Mouse (Mus musculus): ENCODE data around the gene Dpf2. TPM values are rescaled to one million over a fixed set of nuclear protein-coding genes. Genes with fewer than 3 reads are reported as not detected.

The Dpf2 gene
- polyA plus RNA-seq, 1 experiment from 2014 or later, result 88.2 TPM

DNA sequence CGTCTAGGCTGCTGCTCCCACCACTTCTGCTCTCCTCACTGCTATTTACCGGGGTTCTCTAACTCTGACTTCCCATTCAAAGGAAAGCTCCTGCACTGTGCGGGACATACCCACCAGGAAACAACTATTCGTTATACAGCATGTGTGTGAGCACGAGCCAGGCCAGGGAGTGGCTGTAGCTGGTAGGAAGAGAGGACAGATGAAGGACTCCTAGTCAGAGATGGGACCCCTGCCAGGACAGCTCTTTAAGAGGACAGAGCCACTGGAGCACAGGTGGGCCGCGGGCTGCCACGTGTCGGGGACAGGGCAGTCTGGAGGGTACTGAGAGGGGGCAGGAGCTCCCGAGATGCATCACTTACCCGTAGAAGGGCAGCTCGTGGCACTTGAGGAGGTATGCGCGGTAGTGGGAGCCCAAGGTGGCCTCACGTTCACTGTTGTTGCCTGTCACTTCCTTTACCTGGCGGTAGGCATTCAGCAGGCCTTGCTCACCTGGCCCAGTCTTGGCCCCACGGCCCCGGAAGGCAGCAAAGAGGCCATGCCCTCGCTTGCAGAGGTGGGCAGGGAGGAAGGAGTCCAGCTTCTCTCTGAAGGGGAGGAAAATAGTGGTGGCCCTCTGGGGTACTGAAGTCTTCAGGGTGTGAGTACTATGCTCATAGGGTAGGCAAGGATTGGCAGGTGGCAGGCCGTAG is 48.0 kb downstream of the Dpf2 start:
- H3K4me1 ChIP-seq (replicated peaks; ENCODE audit: control insufficient read depth, insufficient read depth, low read length), result no peaks in the 10 kb centered on the region
- H3K4me2 ChIP-seq (replicated peaks), result no peak overlapping the region
- ATAC-seq (ENCODE audit: low FRiP score) (no peak), DNase-seq (ENCODE audit: low spot score) (no peak)
- no peak overlapping the region for H3K9ac ChIP-seq
- no peaks in the 10 kb centered on the region for H3K9me3 ChIP-seq (ENCODE audit: control insufficient read depth, low read length)
- no peaks in the 10 kb centered on the region for H3K27me3 ChIP-seq (ENCODE audit: control insufficient read depth, insufficient read depth, low read length)
- peaks cover 85% of the 10 kb centered on the region for H3K36me3 ChIP-seq (replicated peaks; ENCODE audit: control insufficient read depth, insufficient read depth)
- no peak overlapping the region for H3K4me3 ChIP-seq (replicated peaks; ENCODE audit: low read length)
- no peak overlapping the region for H3K27ac ChIP-seq
- 94% methylated on average over 20 of the region's 20 CpGs for WGBS

DNA sequence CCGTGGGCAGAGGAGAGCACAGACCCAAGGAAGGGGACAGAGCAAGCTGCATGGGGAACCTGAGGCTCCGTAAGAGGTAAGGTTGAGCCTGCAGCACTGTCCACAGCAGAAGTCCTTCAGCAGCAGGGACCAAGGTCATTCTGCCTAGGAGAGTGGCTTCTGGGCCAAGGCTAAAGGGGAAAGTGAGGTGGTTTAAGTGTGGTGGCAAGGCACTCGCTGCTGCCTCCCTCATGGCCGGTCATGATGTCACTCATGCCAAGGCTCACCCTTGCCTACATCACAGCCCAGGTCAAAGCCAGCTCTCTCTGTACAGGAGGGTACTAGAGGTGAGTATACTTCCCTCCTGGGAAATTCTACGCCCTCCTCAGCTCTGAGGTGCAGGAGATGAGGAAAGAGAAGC is 49.0 kb downstream of the Dpf2 start:
- DNase-seq (ENCODE audit: low spot score), result no peak
- no peak overlapping the region for H3K27ac ChIP-seq
- H3K4me1 ChIP-seq (replicated peaks; ENCODE audit: control insufficient read depth, insufficient read depth, low read length), result no peaks in the 10 kb centered on the region
- H3K36me3 ChIP-seq (replicated peaks; ENCODE audit: control insufficient read depth, insufficient read depth), result peaks cover 85% of the 10 kb centered on the region
- no peaks in the 10 kb centered on the region for H3K9me3 ChIP-seq (ENCODE audit: control insufficient read depth, low read length)
- no peaks in the 10 kb centered on the region for H3K27me3 ChIP-seq (ENCODE audit: control insufficient read depth, insufficient read depth, low read length)
- ATAC-seq (ENCODE audit: low FRiP score), result no peak
- no peak overlapping the region for H3K9ac ChIP-seq
- H3K4me2 ChIP-seq (replicated peaks), result no peak overlapping the region
- 97% methylated on average over 5 of the region's 5 CpGs for WGBS
- H3K4me3 ChIP-seq (replicated peaks; ENCODE audit: low read length), result no peak overlapping the region

DNA sequence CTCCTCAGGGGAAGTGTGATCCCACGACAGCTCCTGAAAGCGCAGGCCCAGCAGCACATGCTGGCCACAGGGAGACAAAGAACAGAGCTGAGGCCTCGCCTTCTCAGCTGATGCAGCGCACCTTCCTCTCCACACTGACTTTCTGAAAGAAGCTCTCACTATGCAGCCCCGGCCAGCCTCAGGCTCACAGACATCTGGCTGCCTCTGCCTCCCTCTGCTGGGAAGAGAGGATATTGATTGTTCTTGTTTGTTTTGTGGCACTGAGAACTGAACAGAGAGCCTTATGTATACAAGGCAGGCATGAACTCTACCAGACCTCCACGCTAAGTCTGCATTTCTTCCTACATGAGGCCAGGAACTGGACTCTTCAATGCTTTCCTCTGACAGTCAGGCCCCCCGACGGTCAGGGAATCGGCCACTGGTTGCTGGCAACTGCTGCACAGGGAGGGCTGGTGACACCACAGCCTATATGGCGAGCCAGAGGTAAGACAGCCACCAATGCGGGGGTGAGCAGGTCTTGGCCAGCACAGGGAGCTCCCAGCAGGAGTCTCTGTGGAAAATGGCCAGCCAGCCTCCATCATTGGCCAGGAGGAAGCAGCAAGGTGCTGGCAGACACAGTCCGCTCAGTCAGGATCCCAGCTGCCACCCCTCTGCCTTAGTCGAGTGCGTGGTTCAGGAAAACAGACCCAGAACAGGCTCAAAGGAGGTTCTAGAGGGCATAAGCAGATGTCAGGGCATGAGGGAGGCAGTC is 50.3 kb downstream of the Dpf2 start:
- 96% methylated on average over 14 of the region's 14 CpGs for WGBS
- no peak for DNase-seq (ENCODE audit: low spot score)
- Histone ChIP-seq H3K36me3 (replicated peaks; ENCODE audit: control insufficient read depth, insufficient read depth) (peaks cover 82% of the 10 kb centered on the region), H3K9me3 (ENCODE audit: control insufficient read depth, low read length) (no peaks in the 10 kb centered on the region), H3K27ac (no peak overlapping the region), H3K9ac (no peak overlapping the region), H3K4me3 (replicated peaks; ENCODE audit: low read length) (no peak overlapping the region), H3K4me2 (replicated peaks) (no peak overlapping the region), H3K27me3 (ENCODE audit: control insufficient read depth, insufficient read depth, low read length) (no peaks in the 10 kb centered on the region), H3K4me1 (replicated peaks; ENCODE audit: control insufficient read depth, insufficient read depth, low read length) (no peaks in the 10 kb centered on the region)
- ATAC-seq (ENCODE audit: low FRiP score), result no peak

DNA sequence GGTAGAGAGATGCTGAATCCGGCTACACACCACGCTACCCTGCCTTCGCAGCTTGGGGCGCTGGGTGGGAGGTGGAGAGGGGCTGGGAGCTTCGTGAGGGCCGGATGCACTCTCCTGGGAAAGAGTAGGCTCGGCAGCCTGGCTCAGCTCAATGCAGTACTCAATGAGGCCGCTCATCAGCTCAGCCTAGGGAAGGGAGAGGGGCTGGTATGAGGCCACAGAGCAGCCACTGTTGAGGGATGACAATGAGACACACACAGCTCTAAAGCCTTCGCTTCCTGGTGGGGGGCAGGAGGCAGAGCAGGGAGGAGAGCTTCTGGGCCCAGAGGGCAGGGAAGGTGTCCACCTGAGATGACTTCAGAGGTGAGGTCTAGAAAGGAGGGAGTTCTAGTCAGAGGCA is 56.2 kb downstream of the Dpf2 start:
- H3K9me3 ChIP-seq (ENCODE audit: control insufficient read depth, low read length), result no peaks in the 10 kb centered on the region
- H3K4me3 ChIP-seq (replicated peaks; ENCODE audit: low read length), result no peak overlapping the region
- peaks cover 62% of the 10 kb centered on the region for H3K36me3 ChIP-seq (replicated peaks; ENCODE audit: control insufficient read depth, insufficient read depth)
- 81% methylated on average over 9 of the region's 9 CpGs for WGBS
- H3K27ac ChIP-seq, result no peak overlapping the region
- H3K27me3 ChIP-seq (ENCODE audit: control insufficient read depth, insufficient read depth, low read length), result no peaks in the 10 kb centered on the region
- DNase-seq (ENCODE audit: low spot score) (no peak), ATAC-seq (ENCODE audit: low FRiP score) (no peak)
- no peak overlapping the region for H3K9ac ChIP-seq
- no peaks in the 10 kb centered on the region for H3K4me1 ChIP-seq (replicated peaks; ENCODE audit: control insufficient read depth, insufficient read depth, low read length)
- no peak overlapping the region for H3K4me2 ChIP-seq (replicated peaks)

DNA sequence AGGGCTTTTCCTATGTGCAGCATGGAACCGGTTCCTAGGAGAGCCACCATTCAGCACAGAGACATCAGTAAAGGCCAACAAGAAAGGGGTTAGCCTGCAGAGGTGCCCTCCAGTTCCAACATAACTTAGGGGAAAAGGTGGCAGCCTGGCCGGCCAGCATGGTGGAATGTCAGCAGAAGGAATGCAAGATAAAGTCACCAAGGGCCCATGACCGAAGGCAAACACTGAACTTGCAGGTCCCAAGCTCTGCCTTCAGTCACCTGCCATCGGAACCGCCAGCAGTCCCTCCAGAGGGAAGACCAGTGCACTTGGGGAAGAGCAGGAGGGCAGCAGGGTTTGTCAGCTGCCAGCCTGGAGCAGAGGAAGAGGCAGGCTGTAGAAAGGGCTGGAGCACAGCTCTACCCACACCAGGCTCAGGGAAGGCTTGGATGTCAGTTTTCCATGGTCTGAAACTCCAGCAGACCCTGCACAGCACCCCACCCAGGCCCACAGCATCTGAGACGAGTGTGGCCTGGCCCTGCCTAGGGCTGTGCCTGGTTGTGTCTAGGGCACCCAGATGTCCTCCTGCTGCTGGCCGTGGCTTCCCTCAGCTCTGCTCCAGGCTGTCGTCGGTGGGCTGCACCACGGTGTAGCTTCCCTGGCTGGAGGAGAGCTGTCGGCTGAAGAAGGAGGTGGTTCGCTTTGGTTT is 60.6 kb downstream of the Dpf2 start:
- Histone ChIP-seq H3K27ac (no peak overlapping the region), H3K9me3 (ENCODE audit: control insufficient read depth, low read length) (no peaks in the 10 kb centered on the region)
- WGBS, result 88% methylated on average over 12 of the region's 12 CpGs

DNA sequence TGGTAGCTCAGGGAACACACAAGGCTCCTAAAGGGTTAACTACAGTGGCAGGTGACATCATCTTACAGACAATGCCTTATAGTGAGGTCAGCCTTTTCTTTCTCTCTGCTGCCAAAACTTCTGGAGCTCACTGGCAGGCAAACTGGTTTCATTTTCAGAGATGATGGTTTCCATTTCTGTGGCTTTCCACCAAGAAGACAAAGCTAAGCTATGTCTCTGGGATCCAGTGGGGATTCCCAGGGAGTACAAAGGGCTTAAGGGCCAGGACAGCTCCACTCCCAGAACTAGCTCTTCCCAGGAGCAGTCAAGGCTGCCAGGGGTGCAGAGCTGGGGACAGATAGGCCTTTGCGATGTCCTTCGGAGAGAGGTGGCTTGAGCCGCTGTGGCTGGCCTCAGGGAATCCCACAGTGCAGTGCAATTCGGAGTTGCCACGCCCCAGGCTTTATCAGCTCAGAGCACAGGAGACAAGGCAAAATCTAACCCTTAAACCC is 61.3 kb downstream of the Dpf2 start:
- no peak for ATAC-seq (ENCODE audit: low FRiP score)
- Histone ChIP-seq H3K9ac (peak overlapping the region; percentile 21; the same call in 1 of the 2 replicates), H3K4me2 (replicated peaks) (no peak overlapping the region), H3K4me1 (replicated peaks; ENCODE audit: control insufficient read depth, insufficient read depth, low read length) (peaks cover 28% of the 10 kb centered on the region), H3K27ac (no peak overlapping the region), H3K36me3 (replicated peaks; ENCODE audit: control insufficient read depth, insufficient read depth) (peaks cover 28% of the 10 kb centered on the region), H3K27me3 (ENCODE audit: control insufficient read depth, insufficient read depth, low read length) (no peaks in the 10 kb centered on the region), H3K4me3 (replicated peaks; ENCODE audit: low read length) (no peak overlapping the region), H3K9me3 (ENCODE audit: control insufficient read depth, low read length) (no peaks in the 10 kb centered on the region)
- no peak for DNase-seq (ENCODE audit: low spot score)
- 78% methylated on average over 5 of the region's 5 CpGs for WGBS

More for the DNA sequence above, 60.6 kb downstream of the Dpf2 start:
- Histone ChIP-seq H3K9ac (0 out of 2 replicates have a peak overlapping the region, but pooled peaks have one; percentile 21), H3K4me3 (replicated peaks; ENCODE audit: low read length) (no peak overlapping the region), H3K36me3 (replicated peaks; ENCODE audit: control insufficient read depth, insufficient read depth) (peaks cover 32% of the 10 kb centered on the region), H3K27me3 (ENCODE audit: control insufficient read depth, insufficient read depth, low read length) (no peaks in the 10 kb centered on the region), H3K4me1 (replicated peaks; ENCODE audit: control insufficient read depth, insufficient read depth, low read length) (peaks cover 22% of the 10 kb centered on the region), H3K4me2 (replicated peaks) (no peak overlapping the region)
- no peak for DNase-seq (ENCODE audit: low spot score)
- no peak for ATAC-seq (ENCODE audit: low FRiP score)

DNA sequence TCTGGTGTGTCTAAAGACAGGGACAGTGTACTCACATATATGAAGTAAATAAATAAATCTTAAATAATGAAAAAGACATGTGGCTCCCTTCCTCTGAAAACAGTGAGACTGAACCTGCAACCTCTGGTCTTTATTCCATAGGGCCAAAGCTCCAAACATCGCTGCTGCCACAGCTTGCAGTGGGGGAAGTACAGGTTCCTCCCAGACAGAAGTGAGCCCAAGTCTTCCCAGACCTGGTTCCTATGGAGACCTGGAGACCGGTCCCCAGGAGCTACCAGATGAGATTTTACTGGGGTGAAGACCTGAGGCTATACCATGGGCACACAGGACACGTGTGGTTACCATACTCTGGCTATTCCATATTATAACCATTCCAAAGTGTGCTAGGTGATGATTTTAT is 62.0 kb downstream of the Dpf2 start:
- WGBS, result 87% methylated on average over 3 of the region's 3 CpGs
- H3K4me1 ChIP-seq (replicated peaks; ENCODE audit: control insufficient read depth, insufficient read depth, low read length), result peaks cover 35% of the 10 kb centered on the region
- no peaks in the 10 kb centered on the region for H3K27me3 ChIP-seq (ENCODE audit: control insufficient read depth, insufficient read depth, low read length)
- no peak overlapping the region for H3K4me2 ChIP-seq (replicated peaks)
- no peaks in the 10 kb centered on the region for H3K9me3 ChIP-seq (ENCODE audit: control insufficient read depth, low read length)
- ATAC-seq (ENCODE audit: low FRiP score), result no peak
- no peak overlapping the region for H3K27ac ChIP-seq
- no peak for DNase-seq (ENCODE audit: low spot score)
- no peak overlapping the region for H3K9ac ChIP-seq
- peaks cover 21% of the 10 kb centered on the region for H3K36me3 ChIP-seq (replicated peaks; ENCODE audit: control insufficient read depth, insufficient read depth)
- no peak overlapping the region for H3K4me3 ChIP-seq (replicated peaks; ENCODE audit: low read length)

DNA sequence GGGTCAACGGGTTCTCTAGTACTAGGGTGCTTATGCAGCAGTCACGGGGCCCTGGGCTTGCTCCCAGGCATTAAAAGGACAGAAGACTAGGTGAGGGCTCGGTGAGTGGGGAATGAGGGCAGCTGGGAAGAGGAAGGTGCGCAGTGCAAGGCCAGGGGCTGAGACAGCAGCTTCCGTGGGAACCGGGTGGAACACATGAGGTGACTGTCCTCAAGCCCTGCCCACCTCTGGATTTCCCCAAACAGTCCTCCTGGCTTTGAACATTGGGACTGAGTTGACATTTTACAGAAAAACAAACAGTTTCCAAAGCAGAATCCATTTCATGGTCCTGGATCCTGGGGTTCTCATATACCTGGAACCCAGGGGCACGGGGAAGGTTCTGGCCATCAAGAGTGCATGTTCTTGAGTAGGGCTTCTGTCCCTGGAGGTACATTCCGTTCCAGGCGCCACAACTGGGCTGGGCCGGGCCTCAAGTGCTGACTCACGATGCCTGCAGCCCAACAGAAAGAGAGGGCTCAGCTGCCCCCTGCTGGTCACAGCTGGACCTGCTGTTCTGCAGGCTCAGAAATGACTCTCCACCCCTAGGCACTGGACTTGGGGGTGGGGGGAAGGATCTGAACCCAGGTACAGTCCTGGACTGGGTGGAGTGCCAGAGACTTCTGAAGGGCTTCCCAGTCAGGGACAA is 62.8 kb downstream of the Dpf2 start:
- Histone ChIP-seq H3K4me1 (replicated peaks; ENCODE audit: control insufficient read depth, insufficient read depth, low read length) (peaks cover 42% of the 10 kb centered on the region), H3K36me3 (replicated peaks; ENCODE audit: control insufficient read depth, insufficient read depth) (peaks cover 17% of the 10 kb centered on the region), H3K27me3 (ENCODE audit: control insufficient read depth, insufficient read depth, low read length) (no peaks in the 10 kb centered on the region), H3K4me3 (replicated peaks; ENCODE audit: low read length) (no peak overlapping the region), H3K27ac (no peak overlapping the region), H3K9ac (no peak overlapping the region), H3K9me3 (ENCODE audit: control insufficient read depth, low read length) (no peaks in the 10 kb centered on the region), H3K4me2 (replicated peaks) (no peak overlapping the region; the same call in 1 of the 2 replicates)
- WGBS, result 31% methylated on average over 11 of the region's 11 CpGs
- DNase-seq (ENCODE audit: low spot score), result peak; percentile 89
- ATAC-seq (ENCODE audit: low FRiP score), result peak; percentile 15; the same call in 1 of the 2 replicates
